ENCODE assay signal across 26 mouse cellular contexts in the genomic region with DNA sequence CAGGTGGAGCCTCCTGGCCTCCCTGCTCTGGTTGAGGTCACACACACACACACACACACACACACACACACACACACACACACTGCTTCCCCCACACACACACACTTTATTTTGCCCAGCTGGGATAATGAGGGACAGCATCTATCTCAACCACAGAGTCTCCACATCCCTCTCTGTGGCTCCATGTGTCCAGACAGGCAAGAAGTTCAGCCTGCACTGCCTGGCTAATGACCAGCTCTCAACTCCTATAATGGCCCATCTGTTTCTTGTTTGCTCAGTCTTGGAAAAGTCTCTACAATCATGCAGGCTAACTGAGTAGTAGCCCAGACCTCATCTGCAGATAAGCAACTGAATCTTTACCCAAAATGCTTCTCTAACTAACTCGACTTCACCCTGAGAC.
A peak's percentile ranks its signal among the peaks of the same experiment; 100 is the strongest.
DNase-seq lines count a peak whose midpoint lies in the region; ATAC-seq and TF ChIP-seq lines count a peak whose summit lies in the region.
"Had no signal": no experiment of that assay in that cellular context is flagged by ENCODE, and none has a peak within 500 bp of the region (broad histone marks: within the 10 kb centered on the region; RNA-seq: fewer than 3 reads in every experiment).

No protein-coding gene starts in this region.

- H3K9ac ChIP-seq in midbrain, embryonic 12.5 days (replicated peaks), result no peak overlapping the region
- no peak overlapping the region for H3K9ac ChIP-seq in midbrain, embryonic 16.5 days (ENCODE audit: low read depth, low read length)
- H3K9ac ChIP-seq in embryonic facial prominence, embryonic 15.5 days, result no peak overlapping the region
- H3K9ac ChIP-seq in limb, embryonic 11.5 days (ENCODE audit: low read length), result no peak overlapping the region
- no peak overlapping the region for H3K9ac ChIP-seq in intestine, embryonic 15.5 days
- no peak overlapping the region for H3K9ac ChIP-seq in intestine, postnatal 0 days (ENCODE audit: low read depth, low read length)
- H3K9ac ChIP-seq: embryonic facial prominence, embryonic 12.5 days; hindbrain, embryonic 15.5 days; liver, embryonic 13.5 days; neural tube, embryonic 12.5 days had no signal

- H3K4me2 ChIP-seq in midbrain, embryonic 12.5 days (replicated peaks), result no peak overlapping the region
- H3K4me2 ChIP-seq in midbrain, embryonic 16.5 days (ENCODE audit: low read length), result no peak overlapping the region
- no peak overlapping the region for H3K4me2 ChIP-seq in embryonic facial prominence, embryonic 15.5 days (replicated peaks)
- no peak overlapping the region for H3K4me2 ChIP-seq in limb, embryonic 11.5 days (ENCODE audit: low read depth, severe bottlenecking)
- H3K4me2 ChIP-seq in intestine, embryonic 15.5 days (replicated peaks), result no peak overlapping the region
- no peak overlapping the region for H3K4me2 ChIP-seq in intestine, postnatal 0 days (replicated peaks; ENCODE audit: low read depth)
- H3K4me2 ChIP-seq: embryonic facial prominence, embryonic 12.5 days; hindbrain, embryonic 15.5 days; liver, embryonic 13.5 days; neural tube, embryonic 12.5 days had no signal

- no peaks in the 10 kb centered on the region for H3K36me3 ChIP-seq in midbrain, embryonic 12.5 days
- H3K36me3 ChIP-seq in midbrain, embryonic 16.5 days (ENCODE audit: control insufficient read depth, insufficient read depth, low read length), result no peaks in the 10 kb centered on the region
- no peaks in the 10 kb centered on the region for H3K36me3 ChIP-seq in embryonic facial prominence, embryonic 15.5 days
- H3K36me3 ChIP-seq in limb, embryonic 11.5 days (ENCODE audit: control insufficient read depth, insufficient read depth, low read length), result no peaks in the 10 kb centered on the region
- no peaks in the 10 kb centered on the region for H3K36me3 ChIP-seq in intestine, embryonic 15.5 days
- H3K36me3 ChIP-seq in intestine, postnatal 0 days (ENCODE audit: control insufficient read depth, insufficient read depth), result no peaks in the 10 kb centered on the region
- H3K36me3 ChIP-seq: embryonic facial prominence, embryonic 12.5 days; heart, embryonic 10.5 days; hindbrain, embryonic 15.5 days; liver, embryonic 13.5 days; neural tube, embryonic 12.5 days had no signal

- no peaks in the 10 kb centered on the region for H3K4me1 ChIP-seq in midbrain, embryonic 12.5 days
- no peaks in the 10 kb centered on the region for H3K4me1 ChIP-seq in midbrain, embryonic 16.5 days (ENCODE audit: control insufficient read depth, insufficient read depth, low read length)
- no peaks in the 10 kb centered on the region for H3K4me1 ChIP-seq in embryonic facial prominence, embryonic 15.5 days
- H3K4me1 ChIP-seq in limb, embryonic 11.5 days (ENCODE audit: control insufficient read depth, insufficient read depth, low read length), result no peaks in the 10 kb centered on the region
- H3K4me1 ChIP-seq in intestine, embryonic 15.5 days (replicated peaks), result no peaks in the 10 kb centered on the region
- no peaks in the 10 kb centered on the region for H3K4me1 ChIP-seq in intestine, postnatal 0 days (replicated peaks; ENCODE audit: control insufficient read depth, insufficient read depth, low read length)
- H3K4me1 ChIP-seq: embryonic facial prominence, embryonic 12.5 days; heart, embryonic 10.5 days; hindbrain, embryonic 15.5 days; liver, embryonic 13.5 days; neural tube, embryonic 12.5 days had no signal

- H3K27ac ChIP-seq in midbrain, embryonic 12.5 days (replicated peaks), result no peak overlapping the region
- no peak overlapping the region for H3K27ac ChIP-seq in midbrain, embryonic 16.5 days (ENCODE audit: low read length)
- H3K27ac ChIP-seq in embryonic facial prominence, embryonic 15.5 days (replicated peaks), result no peak overlapping the region
- no peak overlapping the region for H3K27ac ChIP-seq in limb, embryonic 11.5 days (replicated peaks; ENCODE audit: low read depth, low read length)
- no peak overlapping the region for H3K27ac ChIP-seq in intestine, embryonic 15.5 days
- H3K27ac ChIP-seq in intestine, postnatal 0 days (ENCODE audit: low read depth, low read length), result no peak overlapping the region
- H3K27ac ChIP-seq: embryonic facial prominence, embryonic 12.5 days; gastrocnemius, adult 2 months; heart, embryonic 10.5 days; hindbrain, embryonic 15.5 days; liver, embryonic 13.5 days; neural tube, embryonic 12.5 days had no signal

- no peak for TF ChIP-seq CTCF in intestine, postnatal 0 days (IDR thresholded peaks at IDR 0.05; ENCODE audit: low read depth)

- no peaks in the 10 kb centered on the region for H3K9me3 ChIP-seq in midbrain, embryonic 12.5 days
- H3K9me3 ChIP-seq in midbrain, embryonic 16.5 days (replicated peaks; ENCODE audit: control insufficient read depth, low read length, poor library complexity, severe bottlenecking), result no peaks in the 10 kb centered on the region
- no peaks in the 10 kb centered on the region for H3K9me3 ChIP-seq in embryonic facial prominence, embryonic 15.5 days (replicated peaks)
- H3K9me3 ChIP-seq in limb, embryonic 11.5 days (ENCODE audit: control insufficient read depth, low read length), result no peaks in the 10 kb centered on the region
- H3K9me3 ChIP-seq in intestine, embryonic 15.5 days, result no peaks in the 10 kb centered on the region
- no peaks in the 10 kb centered on the region for H3K9me3 ChIP-seq in intestine, postnatal 0 days (ENCODE audit: control insufficient read depth)
- H3K9me3 ChIP-seq: embryonic facial prominence, embryonic 12.5 days; heart, embryonic 10.5 days; hindbrain, embryonic 15.5 days; liver, embryonic 13.5 days; neural tube, embryonic 12.5 days had no signal

- H3K27me3 ChIP-seq in midbrain, embryonic 12.5 days, result no peaks in the 10 kb centered on the region
- H3K27me3 ChIP-seq in midbrain, embryonic 16.5 days (ENCODE audit: control insufficient read depth, insufficient read depth, low read depth, low read length), result no peaks in the 10 kb centered on the region
- no peaks in the 10 kb centered on the region for H3K27me3 ChIP-seq in embryonic facial prominence, embryonic 15.5 days
- no peaks in the 10 kb centered on the region for H3K27me3 ChIP-seq in limb, embryonic 11.5 days (ENCODE audit: control insufficient read depth, insufficient read depth, low read length)
- H3K27me3 ChIP-seq in intestine, embryonic 15.5 days (replicated peaks), result no peaks in the 10 kb centered on the region
- H3K27me3 ChIP-seq in intestine, postnatal 0 days (replicated peaks; ENCODE audit: control insufficient read depth, insufficient read depth, low read length), result no peaks in the 10 kb centered on the region
- H3K27me3 ChIP-seq: embryonic facial prominence, embryonic 12.5 days; hindbrain, embryonic 15.5 days; liver, embryonic 13.5 days; neural tube, embryonic 12.5 days had no signal

- peak; percentile 44; the same call in 1 of the 2 replicates for ATAC-seq in midbrain, embryonic 12.5 days (ENCODE audit: low FRiP score, low read depth)
- no peak for ATAC-seq in midbrain, embryonic 16.5 days
- ATAC-seq in embryonic facial prominence, embryonic 15.5 days (ENCODE audit: insufficient number of reproducible peaks, low FRiP score, low TSS enrichment, low read depth), result peak; percentile 57
- peak; percentile 73 for ATAC-seq in limb, embryonic 11.5 days (ENCODE audit: insufficient number of reproducible peaks, low FRiP score, low TSS enrichment, low read depth)
- ATAC-seq in CD4-positive, CD25-positive, alpha-beta regulatory T cell, adult 4 months, result no peak
- ATAC-seq in intestine, embryonic 15.5 days, result no peak
- ATAC-seq in intestine, postnatal 0 days, result no peak
- ATAC-seq: forebrain, embryonic 16.5 days; intestine, embryonic 16.5 days had no signal

- 75% methylated on average over 1 of the region's 1 CpGs for WGBS in midbrain, embryonic 12.5 days
- 88% methylated on average over 1 of the region's 1 CpGs for WGBS in midbrain, embryonic 16.5 days
- whole genome bisulfite sequencing in embryonic facial prominence, embryonic 15.5 days, result 56% methylated on average over 1 of the region's 1 CpGs
- WGBS in limb, embryonic 11.5 days, result 49% methylated on average over 1 of the region's 1 CpGs
- WGBS in intestine, embryonic 15.5 days, result 74% methylated on average over 1 of the region's 1 CpGs
- 68% methylated on average over 1 of the region's 1 CpGs for WGBS in intestine, postnatal 0 days

- no peak overlapping the region for H3K4me3 ChIP-seq in midbrain, embryonic 12.5 days
- no peak overlapping the region for H3K4me3 ChIP-seq in midbrain, embryonic 16.5 days (ENCODE audit: low read depth, low read length)
- no peak overlapping the region for H3K4me3 ChIP-seq in embryonic facial prominence, embryonic 15.5 days (replicated peaks)
- H3K4me3 ChIP-seq in limb, embryonic 11.5 days (ENCODE audit: low read depth, low read length), result no peak overlapping the region
- no peak overlapping the region for H3K4me3 ChIP-seq in intestine, embryonic 15.5 days (replicated peaks)
- H3K4me3 ChIP-seq in intestine, postnatal 0 days (ENCODE audit: low read depth, low read length), result no peak overlapping the region
- H3K4me3 ChIP-seq: embryonic facial prominence, embryonic 12.5 days; gastrocnemius, adult 2 months; heart, embryonic 10.5 days; hindbrain, embryonic 15.5 days; liver, embryonic 13.5 days; neural tube, embryonic 12.5 days had no signal

- peak; percentile 31 for DNase-seq in limb, embryonic 11.5 days (ENCODE audit: low spot score)
- DNase-seq in thymus, postnatal 4 days, result no peak
- DNase-seq: adrenal gland, postnatal 14 days; cerebellum, adult 2 months; cerebellum, postnatal 25 days; gastrocnemius, adult 2 months; heart, postnatal 4 days; kidney, postnatal 25 days; liver, embryonic 13.5 days; lung, adult 2 months; midbrain, embryonic 14.5 days; right cerebral cortex, postnatal 14 days; spleen, adult 18-20 months; thymus, postnatal 36 days had no signal

Comparison
In these comparisons a context has a peak if more than half of its experiments do, and no peak if none do; other contexts are left out.
1. ATAC-seq: peak in midbrain, embryonic 12.5 days (single experiment), embryonic facial prominence, embryonic 15.5 days (single experiment) and limb, embryonic 11.5 days (single experiment); none in midbrain, embryonic 16.5 days (single experiment), CD4-positive, CD25-positive, alpha-beta regulatory T cell, adult 4 months (single experiment), intestine, embryonic 15.5 days (single experiment) and intestine, postnatal 0 days (single experiment).